Mouse (Mus musculus): ENCODE measurements around the gene Abcd1.
"Not testable (repeated sequence)": the region's sequence is repeated elsewhere in the genome, so short reads cannot be mapped to it uniquely, and the experiment has no call there.

The Abcd1 gene

GRCm38 (mm10) chrX:73716109-73716661, at the start of gene Abcd1, which contains the start of gene Bcap31:
Gene Abcd1, plus strand, starts transcription at chrX:73716597.
Gene Bcap31, minus strand, starts transcription at chrX:73716175.
- peak; percentile 96 for DNase-seq

GRCm38 (mm10) chrX:73672031-73672431, 44.4 kb upstream of the Abcd1 start:
- peak; percentile 80 for DNase-seq

- DNase-seq, result peak; percentile 62
Observed at GRCm38 (mm10) chrX:73672879-73673618, 43.3 kb upstream of the Abcd1 start, which contains the start of gene Slc6a8. Gene Slc6a8, plus strand, starts transcription at chrX:73673150.

DNA sequence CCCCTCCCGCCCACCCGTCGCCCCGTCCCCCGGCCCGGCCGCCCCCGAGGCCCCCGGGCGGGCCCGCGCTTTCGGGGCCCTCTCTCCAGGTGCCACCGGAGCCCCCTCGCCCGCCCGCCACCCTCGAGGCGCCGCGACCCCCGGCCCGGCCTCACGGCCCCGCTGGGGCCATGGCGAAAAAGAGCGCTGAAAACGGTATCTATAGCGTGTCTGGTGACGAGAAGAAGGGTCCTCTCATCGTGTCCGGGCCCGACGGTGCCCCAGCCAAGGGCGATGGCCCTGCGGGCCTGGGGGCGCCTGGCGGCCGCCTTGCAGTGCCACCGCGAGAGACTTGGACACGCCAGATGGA, 42.8 kb upstream of the Abcd1 start:
- no peak for DNase-seq

DNA sequence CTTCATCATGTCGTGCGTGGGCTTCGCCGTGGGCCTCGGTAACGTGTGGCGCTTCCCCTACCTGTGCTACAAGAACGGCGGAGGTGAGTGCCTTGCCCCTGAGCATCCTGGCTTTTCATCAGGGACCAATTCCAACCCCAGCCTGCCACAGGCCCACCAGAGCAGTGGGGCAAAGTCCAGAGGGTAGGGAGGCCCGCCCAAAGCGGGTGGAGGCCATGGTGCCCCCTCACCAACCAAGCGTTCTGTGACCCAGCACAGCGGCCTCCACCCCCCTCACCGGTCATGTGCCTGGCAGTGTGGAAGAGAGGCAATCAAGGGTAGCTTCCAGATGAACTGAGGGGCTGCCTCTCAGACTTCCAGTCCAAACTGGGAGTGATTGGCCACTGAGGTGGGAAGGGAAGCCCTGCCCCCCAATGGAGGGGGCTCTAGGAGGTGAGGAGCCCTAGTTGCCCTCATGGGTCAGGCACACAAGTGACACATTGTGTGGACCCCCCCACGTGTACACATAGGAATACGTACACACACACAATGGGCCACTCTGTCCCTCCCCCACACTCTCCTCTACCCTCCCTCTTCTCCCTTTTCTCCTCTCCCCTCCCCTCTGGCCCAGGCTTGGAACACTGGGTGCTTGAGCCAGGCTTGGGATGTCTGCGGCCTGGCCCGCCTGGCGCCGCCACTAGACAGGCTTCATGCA, 42.3 kb upstream of the Abcd1 start:
- no peak for DNase-seq

DNA sequence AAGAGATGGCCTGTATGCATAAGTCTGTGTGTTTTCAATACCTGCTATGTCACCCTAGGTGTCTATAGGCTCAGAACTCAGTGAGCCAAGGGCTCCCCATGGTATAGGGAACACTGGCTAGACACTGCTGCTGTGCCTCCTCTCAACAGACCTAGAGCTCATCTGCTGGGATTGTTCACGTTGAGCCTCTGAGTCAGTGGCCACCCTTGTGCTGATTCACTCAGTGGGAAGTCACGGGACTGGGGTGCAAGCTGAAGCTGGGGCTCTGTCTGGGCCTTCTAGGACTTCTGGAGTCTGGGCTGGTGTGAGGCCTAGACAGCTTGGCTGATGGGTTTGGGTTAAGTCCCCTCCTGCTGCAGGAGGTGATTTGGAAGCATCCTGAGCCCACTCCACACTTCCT, 41.2 kb upstream of the Abcd1 start:
- DNase-seq, result no peak

DNA sequence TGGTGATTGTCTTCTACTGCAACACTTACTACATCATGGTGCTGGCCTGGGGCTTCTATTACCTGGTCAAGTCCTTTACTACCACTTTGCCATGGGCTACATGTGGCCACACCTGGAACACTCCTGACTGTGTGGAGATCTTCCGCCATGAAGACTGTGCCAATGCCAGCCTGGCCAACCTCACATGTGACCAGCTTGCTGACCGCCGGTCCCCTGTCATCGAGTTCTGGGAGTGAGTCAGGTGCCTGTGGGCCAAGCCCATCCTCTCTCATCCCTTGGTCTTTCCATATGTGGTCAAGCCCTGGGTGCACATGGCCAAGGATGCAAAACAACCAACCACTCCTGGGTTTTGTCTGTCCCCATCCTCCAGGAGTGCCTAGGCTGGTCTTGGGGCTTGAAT, 39.7 kb upstream of the Abcd1 start:
- no peak for DNase-seq

DNA sequence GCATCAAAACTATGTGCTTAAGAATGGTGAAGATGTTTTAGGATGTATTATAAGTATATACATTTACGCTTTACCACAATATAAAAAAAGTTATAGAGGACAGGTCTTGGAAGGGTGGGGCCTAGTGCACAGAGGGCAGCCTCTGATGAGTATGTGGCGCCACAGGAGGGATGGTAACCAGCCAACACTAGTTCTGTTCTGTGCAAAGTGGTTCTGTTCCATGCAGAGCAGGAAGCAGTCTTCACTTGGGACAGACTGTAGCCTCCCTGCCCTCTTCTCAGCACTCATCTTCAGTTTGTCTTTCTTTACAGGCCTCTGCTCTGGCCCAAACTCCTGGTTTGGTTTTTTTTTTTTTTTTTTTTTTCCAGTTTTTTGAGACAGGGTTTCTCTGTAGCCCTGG, 32.2 kb upstream of the Abcd1 start:
- no peak for DNase-seq

GRCm38 (mm10) chrX:73684978-73685377, 31.4 kb upstream of the Abcd1 start:
- no peak for DNase-seq

DNA sequence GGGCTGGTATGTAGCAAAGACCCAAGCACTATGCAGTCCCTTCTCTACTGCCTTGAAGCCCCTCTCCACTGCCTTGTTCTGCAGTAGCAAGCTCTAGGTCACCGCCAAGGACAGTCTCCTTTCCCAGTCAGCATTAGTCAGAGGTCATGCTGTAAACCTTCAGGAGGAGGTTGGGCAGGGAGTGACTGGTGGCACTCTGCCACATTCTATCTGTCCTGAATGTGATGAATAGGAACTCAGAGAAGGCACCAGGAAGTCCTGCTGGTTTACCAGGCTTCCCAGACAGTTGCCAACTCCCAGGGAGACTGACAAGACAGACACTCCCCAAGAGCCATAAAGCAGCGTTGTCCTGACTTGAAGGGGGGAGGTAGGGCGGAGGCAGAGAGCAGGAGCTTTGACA, 30.8 kb upstream of the Abcd1 start:
- DNase-seq, result no peak

DNA sequence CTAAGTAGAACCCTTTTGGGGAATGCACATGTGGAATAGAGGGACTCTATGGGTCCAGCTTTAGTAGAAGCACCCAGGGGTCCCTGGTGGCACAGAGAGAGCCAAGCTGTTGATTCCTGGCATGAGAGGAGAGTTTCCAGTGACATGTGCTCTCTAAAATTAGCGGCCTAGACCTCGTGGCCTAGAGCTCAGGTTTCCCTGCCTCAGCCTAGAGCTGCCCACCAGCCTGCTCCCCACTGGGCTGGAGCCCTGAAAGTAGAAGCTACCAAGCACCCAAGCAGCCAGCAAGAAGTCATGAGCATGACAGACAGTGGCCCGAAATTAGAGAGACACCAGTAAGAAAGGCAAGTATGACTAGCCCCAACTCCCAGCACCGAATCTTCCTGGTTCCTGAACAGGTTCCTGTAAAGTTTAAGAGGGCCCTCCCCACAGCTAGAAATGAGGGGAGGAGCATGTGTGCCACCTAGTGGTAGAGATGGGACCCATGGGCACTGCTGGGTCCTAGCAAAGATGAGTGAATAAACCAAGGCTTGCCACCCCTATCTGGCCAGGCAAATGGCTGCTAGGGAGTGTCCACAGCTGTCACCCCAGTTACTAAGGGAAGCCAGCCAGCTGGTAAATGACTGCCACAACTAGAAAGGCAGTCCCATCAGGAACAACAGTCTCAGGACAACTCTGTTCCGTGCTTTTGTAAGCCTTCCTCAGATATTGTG, 25.3 kb upstream of the Abcd1 start:
- peak; percentile 67 for DNase-seq

DNA sequence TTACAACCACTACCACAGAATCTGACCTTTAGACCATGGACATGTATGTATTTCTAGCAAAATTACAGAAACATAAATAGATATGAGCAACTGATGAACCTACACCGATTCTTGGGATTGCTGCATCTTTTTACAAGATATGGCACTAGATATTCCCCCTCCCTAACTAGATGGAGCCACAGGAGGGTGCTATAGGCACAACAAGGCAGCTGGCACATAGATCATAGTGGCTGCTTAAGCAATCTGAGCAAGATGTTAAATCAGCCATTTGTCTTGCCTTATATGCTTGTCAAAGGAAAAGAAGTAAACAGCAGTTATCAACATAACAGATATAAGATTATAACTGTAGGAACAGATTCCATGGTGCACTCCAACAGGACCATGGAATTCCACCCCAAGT, 15.9 kb upstream of the Abcd1 start:
- DNase-seq, result peak; percentile 32

DNA sequence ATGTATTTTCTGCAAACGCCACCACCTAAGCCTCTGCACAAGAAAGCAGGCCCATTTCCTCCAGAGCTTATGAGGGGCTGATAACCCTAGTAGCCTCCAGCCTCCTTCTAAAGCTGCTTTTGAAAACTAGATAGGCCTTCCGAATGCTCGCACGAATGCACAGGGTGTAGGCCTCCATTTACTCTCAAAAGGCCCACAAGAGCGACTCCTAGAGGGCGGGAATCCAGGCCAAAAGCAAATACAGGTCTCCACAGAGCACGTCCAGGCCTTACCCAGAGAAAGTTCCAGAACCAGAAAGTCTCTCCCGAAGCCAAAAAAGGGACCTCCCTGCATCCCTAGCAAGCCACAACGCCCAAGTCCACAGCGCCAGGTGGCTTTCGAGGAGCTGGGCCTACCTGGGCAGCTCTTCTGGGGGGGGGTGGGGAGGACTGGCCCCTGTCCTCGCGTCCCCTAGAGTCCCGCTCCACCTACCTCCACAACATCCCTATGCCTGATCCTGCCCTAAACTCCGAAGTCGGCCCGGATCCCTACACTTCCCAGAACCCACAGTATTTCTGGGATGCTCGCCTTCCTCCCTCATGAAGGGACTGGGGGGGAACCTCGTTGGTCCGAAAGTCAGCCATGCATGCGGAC, 805 bp upstream of the Abcd1 start:
- peak; percentile 59 for DNase-seq

DNA sequence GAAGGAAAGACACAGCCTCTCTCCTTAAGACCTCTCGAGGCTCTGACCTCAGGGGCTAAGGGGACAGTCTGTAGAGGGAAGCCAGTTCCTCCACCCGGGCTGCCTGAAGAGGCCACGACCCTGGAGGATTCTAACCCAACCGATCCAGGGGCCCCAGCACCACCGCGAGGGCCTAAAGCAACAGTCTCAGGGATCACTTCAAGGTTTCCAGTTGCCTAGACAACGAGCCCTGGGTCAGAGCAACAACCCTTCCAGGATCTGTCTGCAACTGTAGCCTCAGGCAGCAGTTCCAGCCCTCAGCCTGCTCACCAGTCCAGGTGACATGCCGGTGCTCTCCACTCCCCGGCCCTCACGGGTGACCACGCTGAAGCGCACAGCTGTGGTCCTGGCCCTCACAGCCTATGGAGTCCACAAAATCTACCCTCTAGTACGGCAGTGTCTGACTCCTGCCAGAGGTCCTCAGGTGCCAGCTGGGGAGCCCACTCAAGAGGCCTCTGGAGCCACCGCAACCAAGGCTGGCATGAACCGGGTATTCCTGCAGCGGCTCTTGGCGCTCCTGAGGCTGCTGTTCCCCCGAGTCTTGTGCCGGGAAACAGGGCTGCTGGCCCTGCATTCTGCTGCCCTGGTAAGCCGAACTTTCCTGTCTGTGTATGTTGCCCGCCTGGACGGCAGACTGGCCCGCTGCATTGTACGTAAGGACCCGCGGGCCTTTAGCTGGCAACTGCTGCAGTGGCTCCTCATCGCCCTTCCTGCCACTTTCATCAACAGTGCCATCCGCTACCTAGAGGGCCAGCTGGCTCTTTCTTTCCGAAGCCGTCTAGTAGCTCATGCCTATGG, 530 bp downstream of the Abcd1 start:
- peak; percentile 41 for DNase-seq

DNA sequence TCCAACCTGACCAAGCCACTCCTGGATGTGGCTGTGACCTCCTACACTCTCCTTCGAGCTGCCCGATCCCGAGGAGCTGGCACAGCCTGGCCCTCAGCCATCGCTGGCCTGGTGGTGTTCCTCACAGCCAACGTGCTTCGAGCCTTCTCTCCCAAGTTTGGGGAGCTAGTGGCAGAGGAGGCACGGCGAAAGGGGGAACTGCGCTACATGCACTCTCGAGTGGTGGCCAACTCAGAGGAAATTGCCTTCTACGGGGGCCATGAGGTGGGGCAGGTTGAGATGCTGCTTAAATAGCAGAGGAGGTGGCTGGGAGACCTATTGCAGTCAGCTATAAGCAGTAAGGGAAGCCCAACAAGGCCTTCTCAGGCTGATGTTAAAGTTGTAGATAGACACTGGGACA, 1.3 kb downstream of the Abcd1 start:
- peak; percentile 51 for DNase-seq

GRCm38 (mm10) chrX:73718271-73718670, 1.9 kb downstream of the Abcd1 start:
- DNase-seq, result no peak

GRCm38 (mm10) chrX:73718686-73719362, 2.4 kb downstream of the Abcd1 start:
- peak; percentile 50 for DNase-seq

DNA sequence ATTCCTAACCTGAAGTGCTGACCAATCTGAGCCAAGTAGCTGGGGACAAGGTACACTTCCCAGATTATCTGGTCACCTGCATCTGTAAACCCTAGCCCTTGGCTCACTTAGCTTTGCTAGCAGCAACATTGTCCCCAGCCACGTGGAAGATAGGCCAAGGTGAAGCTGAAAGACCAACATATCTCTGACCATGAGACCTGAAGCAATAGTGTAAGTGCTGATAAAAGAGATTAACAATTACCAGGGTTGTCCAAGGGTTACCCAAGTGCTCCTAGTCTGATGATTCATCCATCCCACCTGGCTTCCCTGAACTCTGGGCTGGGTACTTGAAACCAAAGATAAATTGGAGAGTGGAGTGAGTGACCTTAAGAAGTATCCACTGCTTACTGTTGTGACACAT, 14.5 kb downstream of the Abcd1 start:
- DNase-seq, result no peak

GRCm38 (mm10) chrX:73738155-73738554, 21.8 kb downstream of the Abcd1 start:
- DNase-seq, result peak; percentile 43

DNA sequence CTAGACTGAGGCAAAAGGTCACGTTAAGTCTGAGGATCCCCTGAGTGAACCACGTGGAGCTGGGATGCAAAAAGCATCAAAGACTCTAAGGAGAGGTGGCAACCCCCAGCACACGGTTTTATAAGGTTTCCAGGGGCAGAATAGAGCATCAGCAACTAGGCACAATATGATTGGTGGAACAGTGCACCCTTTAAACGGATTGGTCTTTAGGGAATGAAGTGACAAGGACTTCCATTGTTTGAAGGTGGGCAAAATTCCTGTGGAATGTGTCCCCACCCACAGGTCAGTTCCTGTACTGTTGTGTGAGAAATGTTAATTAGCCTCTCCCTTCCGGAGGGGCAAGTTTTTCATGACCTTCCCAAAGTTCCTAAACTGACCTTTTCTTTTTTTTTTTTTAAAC, 22.8 kb downstream of the Abcd1 start:
- no peak for DNase-seq

DNA sequence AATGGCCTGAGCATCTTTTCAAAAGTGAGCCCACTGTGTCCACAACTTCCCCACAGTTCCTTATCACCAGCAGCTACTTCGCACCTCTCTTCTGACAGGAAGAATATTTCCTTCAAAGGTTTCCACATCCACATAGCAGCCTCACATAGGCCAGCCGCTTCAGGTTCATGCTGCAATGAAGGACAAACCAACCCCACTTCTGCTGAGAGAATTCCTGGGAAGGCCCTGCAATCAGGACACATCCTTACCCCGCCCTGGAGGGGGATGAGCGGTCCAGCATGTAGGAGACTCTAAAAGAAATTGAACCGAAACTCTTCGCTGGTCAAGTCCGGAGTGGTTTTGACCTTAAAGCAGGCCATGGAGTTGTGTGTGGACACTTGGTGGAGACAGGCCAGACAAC, 23.4 kb downstream of the Abcd1 start:
- DNase-seq, result not testable (repeated sequence)

Data from thymus, postnatal 4 days (tissue).